Mouse (Mus musculus) naive thymus-derived CD4-positive, alpha-beta T cell, adult 5 months (primary cell): Measurements from ENCODE around the gene Catsper1. TPM values are rescaled to one million over a fixed set of nuclear protein-coding genes. Genes with fewer than 3 reads are reported as not detected.

Experiments
- polyA plus RNA-seq: library from polyadenylated mRNA; unstranded; fragments of 100-300 nt; shearing (Covaris generic); gene quantifications from one replicate; pipeline ENCODE4 v1.2.1, GENCODE M21; 2017

Catsper1 gene
- not detected for polyA plus RNA-seq

GRCm38 (mm10) chr19:5335441-5335840, at the start of gene Catsper1:
Gene Catsper1 (plus strand): TSS chr19:5335741.

DNA sequence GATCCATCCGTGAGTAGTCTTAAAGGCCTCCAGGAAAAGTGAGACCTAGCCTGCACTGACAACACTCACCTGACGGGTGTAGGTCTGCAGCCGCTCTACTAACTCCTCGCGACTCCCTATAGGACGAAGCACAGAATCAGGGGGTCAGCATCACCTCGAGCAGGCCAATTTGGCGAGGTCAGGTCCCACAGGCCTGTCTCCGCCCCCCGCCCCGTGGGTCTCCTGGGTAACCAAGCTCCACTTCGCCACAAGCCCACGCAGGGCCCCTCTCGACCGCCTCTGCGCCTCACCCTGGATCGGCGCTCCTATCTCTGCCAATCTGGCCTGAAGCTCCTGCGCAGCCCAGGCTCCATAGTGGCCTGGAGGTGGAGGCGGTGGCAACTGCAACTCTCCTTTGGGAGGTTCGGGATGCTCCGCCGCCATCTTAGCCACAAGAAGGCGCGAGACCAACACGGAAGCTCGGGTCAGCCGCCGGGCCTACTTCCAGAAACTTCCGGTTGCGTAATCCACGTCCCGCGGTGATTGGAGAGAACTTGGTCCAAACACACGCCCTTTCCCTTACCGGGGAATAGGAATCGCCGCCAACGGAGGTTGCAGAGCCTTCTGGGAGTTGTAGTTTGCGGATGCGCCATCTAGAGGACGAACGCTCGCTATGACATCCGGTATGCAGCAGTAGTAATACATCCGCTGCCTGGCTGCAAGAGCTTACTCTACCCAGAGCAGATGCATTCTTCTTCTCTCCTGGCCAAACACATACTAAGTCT, 40.4 kb upstream of the Catsper1 start, which contains the start of gene Sf3b2:
Gene Sf3b2, minus strand, starts transcription at position 484 of the 764 bp plus-strand sequence.

GRCm38 (mm10) chr19:5297903-5298800, 37.4 kb upstream of the Catsper1 start, which contains the start of gene Gal3st3:
Gene Gal3st3 (plus strand): TSS chr19:5298331.

GRCm38 (mm10) chr19:5349502-5349873, 13.9 kb downstream of the Catsper1 start, which contains the start of gene Cst6:
Gene Cst6 (minus strand): TSS chr19:5349574.

DNA sequence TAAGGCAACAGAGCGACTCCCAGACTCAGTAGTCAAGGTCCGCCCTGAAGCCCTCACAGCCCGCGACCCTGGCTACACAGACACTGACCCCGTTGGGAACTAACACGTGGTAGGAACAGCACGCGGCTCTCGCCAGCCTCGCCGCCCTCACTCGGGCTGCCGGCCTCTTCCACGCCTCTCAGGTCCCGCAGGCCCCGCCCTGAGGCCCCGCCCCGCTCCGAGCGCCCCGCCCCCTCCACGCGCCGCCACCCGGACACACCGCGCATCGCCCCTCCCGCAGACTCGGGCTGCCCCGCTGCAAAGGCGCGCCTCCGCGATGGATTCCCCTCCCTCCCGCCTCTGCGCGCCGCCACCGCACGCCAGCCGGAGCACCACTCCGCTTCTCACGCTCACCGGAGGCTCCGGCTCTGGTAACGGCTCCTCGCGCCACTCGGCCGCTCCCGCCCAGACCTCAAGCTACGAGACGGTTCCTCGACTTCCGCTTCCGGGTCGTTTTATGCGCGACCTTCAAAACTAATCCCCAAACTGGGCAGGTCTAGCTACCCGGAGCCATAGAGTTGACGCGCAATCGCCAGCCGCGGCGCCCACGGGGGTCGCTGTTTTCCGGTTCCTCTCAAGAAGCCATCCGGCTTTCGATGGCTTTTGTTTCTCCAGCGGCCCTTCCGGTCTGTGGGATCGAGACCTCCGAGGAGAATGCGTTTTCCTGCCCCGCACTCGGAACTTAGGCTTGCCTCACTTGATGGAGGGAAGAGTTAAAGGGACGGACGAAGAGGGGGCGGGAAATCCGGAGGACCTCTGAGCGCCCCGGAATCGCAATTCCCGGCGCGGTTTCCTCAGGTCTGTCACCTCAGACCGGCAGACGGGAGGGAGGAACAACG, 30.9 kb downstream of the Catsper1 start, which contains the start of gene Eif1ad:
Gene Eif1ad, plus strand, starts transcription at position 567 of the 878 bp plus-strand sequence.

GRCm38 (mm10) chr19:5367053-5367359, 31.5 kb downstream of the Catsper1 start, which contains the start of gene Banf1:
Gene Banf1 (minus strand): TSS chr19:5367168.

GRCm38 (mm10) chr19:5388588-5389242, 53.2 kb downstream of the Catsper1 start, which contains the start of gene Sart1:
Gene Sart1 (minus strand): TSS chr19:5388703.

Other genes starting within 250 kb of the Catsper1 start
- gene Yif1a, start 247.2 kb upstream of the Catsper1 start, polyA plus RNA-seq: 34.0 TPM
- 0.52 TPM for gene Cnih2, start 237.2 kb upstream of the Catsper1 start, polyA plus RNA-seq
- gene Rab1b, start 228.7 kb upstream of the Catsper1 start, polyA plus RNA-seq: 120 TPM
- 4.6 TPM for gene Klc2, start 217.2 kb upstream of the Catsper1 start, polyA plus RNA-seq
- gene Pacs1, start 62.6 kb upstream of the Catsper1 start, polyA plus RNA-seq: 141 TPM
- 321 TPM for gene Sf3b2, start 40.3 kb upstream of the Catsper1 start, polyA plus RNA-seq
- gene Gal3st3, start 37.4 kb upstream of the Catsper1 start, polyA plus RNA-seq: not detected
- gene Cst6, start 13.8 kb downstream of the Catsper1 start, polyA plus RNA-seq: not detected
- 47.0 TPM for gene Eif1ad, start 31.0 kb downstream of the Catsper1 start, polyA plus RNA-seq
- 229 TPM for gene Banf1, start 31.4 kb downstream of the Catsper1 start, polyA plus RNA-seq
- gene Sart1, start 53.0 kb downstream of the Catsper1 start, polyA plus RNA-seq: 303 TPM
- 2.2 TPM for gene Tsga10ip, start 66.8 kb downstream of the Catsper1 start, polyA plus RNA-seq
- 195 TPM for gene Drap1, start 89.2 kb downstream of the Catsper1 start, polyA plus RNA-seq
- 35.8 TPM for gene AI837181, start 89.4 kb downstream of the Catsper1 start, polyA plus RNA-seq
- not detected for gene Fosl1, start 111.8 kb downstream of the Catsper1 start, polyA plus RNA-seq
- 7.4 TPM for gene Ccdc85b, start 122.2 kb downstream of the Catsper1 start, polyA plus RNA-seq
- 75.8 TPM for gene Fibp, start 124.9 kb downstream of the Catsper1 start, polyA plus RNA-seq
- 75.3 TPM for gene Ctsw, start 132.8 kb downstream of the Catsper1 start, polyA plus RNA-seq
- 0.81 TPM for gene Efemp2, start 138.2 kb downstream of the Catsper1 start, polyA plus RNA-seq
- 45.4 TPM for gene Mus81, start 152.7 kb downstream of the Catsper1 start, polyA plus RNA-seq
- gene Cfl1, start 154.7 kb downstream of the Catsper1 start, polyA plus RNA-seq: 2,727 TPM
- gene 1700020D05Rik, start 168.0 kb downstream of the Catsper1 start, polyA plus RNA-seq: not detected
- gene Snx32, start 174.8 kb downstream of the Catsper1 start, polyA plus RNA-seq: 3.7 TPM
- not detected for gene Ovol1, start 224.9 kb downstream of the Catsper1 start, polyA plus RNA-seq
- gene Ap5b1, start 232.3 kb downstream of the Catsper1 start, polyA plus RNA-seq: 8.4 TPM